Mouse (Mus musculus) adrenal gland, adult 18-20 months (tissue): ENCODE measurements around the gene Hipk1. TPM values are rescaled to one million over a fixed set of nuclear protein-coding genes. Genes with fewer than 3 reads are reported as not detected.
"Not testable (repeated sequence)": the region's sequence is repeated elsewhere in the genome, so short reads cannot be mapped to it uniquely, and the experiment has no call there.

Experiments used
- DNase-seq, 2 experiments: peaks; one replicate each; pipeline ENCODE4 v3.0.0; 2021 to 2022; ENCODE audit warnings: low spot score in 2 of 2
- long read RNA-seq, 2 experiments: library from polyadenylated mRNA; stranded (forward); transcript quantifications; one replicate each; pipeline ENCODE4 v2.0.0; 2021
- total RNA-seq, 2 experiments: library from RNA; stranded (reverse); gene quantifications; 1 replicate in 1 of 2; 2 replicates in 1 of 2; pipeline ENCODE4 v1.2.3; 2021

Hipk1 gene
- 100 to 1,000 TPM; 122 to 141 TPM for total RNA-seq
- long read RNA-seq, experiment 1, full-length matches to known transcripts: 5 of 16 reads
- long read RNA-seq, experiment 1, partial matches to known transcripts: 6 of 16 reads
- long read RNA-seq, experiment 1, other reads (novel, unspliced or antisense): 5 of 16 reads
- long read RNA-seq, experiment 2, partial matches to known transcripts: 34 of 35 reads
- long read RNA-seq, experiment 2, other reads (novel, unspliced or antisense): 1 of 35 reads

DNA sequence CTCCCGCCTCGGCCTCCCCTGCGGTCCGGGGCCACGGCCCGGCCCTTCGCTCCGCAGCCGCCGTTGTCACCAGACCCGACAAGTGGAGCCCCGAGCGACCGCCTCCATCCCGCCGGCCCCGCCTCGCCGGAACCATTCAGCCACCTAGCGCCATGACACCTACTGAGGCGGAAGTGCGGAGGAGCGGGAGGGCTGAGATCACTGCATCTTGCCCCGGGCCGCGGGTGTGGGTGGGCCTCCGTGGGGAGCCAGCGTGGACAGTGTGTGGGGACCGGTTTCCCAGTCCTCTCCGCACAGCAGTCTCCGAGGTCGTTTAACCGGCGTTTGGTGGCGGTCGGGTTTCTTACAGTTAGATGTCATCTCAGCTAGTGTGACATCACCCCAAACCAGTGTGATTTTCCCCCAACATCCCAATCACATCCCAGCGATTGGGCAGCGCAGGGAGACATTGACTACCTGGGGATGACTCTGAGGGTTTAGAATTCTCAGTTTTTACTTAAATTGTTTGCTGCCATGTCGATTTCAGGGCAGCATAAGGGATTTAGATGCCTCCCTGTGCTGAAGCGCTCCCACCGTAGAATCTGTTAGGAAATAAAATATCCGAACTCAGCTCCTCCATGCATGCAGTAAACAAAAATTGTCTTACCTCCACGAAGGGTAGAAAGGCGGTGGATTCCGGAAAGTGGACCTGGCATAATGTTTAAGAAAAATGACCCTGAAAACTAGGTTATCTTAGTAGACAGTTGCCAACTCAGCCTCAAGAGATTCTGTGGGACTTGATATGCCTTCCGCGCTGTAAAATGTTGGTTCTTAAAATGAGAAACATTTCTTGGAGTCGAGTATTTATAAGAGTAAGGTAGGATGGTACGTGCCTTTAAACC is at the start of gene Hipk1:
Gene Hipk1 (minus strand): TSS at position 334 of the 881 bp plus-strand sequence.
- peak; percentile 91 for DNase-seq

DNA sequence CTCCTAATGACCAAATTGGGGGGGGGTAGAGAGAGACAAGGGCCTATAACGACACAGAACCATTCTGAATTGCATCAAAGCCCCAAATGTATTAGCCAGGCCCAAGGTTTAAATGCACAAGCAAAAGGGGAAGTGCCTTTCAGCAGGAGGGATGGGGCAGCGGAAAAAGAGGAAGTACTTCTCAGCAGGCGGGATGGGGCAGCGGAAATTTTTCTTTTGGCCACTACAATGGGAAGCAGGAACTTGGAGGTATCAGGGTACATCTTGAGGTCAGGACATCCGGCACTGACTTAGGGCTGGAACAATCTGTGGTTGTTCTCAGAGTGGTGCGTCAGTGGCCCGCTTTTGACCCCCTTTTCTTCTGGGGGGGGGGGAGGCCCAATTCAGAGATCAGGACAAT is 49.6 kb upstream of the Hipk1 start:
- not testable (repeated sequence) for DNase-seq

- not testable (repeated sequence) for DNase-seq
Measured at GRCm38 (mm10) chr3:103840195-103840594, 48.8 kb upstream of the Hipk1 start.

- no peak for DNase-seq
Measured at GRCm38 (mm10) chr3:103839711-103840110, 48.3 kb upstream of the Hipk1 start.

- DNase-seq: no peak
Measured at GRCm38 (mm10) chr3:103836453-103836852, 45.1 kb upstream of the Hipk1 start.

- DNase-seq: no peak
Measured at GRCm38 (mm10) chr3:103835951-103836310, 44.6 kb upstream of the Hipk1 start.

GRCm38 (mm10) chr3:103835272-103835950 is 44.0 kb upstream of the Hipk1 start:
- DNase-seq: no peak

DNA sequence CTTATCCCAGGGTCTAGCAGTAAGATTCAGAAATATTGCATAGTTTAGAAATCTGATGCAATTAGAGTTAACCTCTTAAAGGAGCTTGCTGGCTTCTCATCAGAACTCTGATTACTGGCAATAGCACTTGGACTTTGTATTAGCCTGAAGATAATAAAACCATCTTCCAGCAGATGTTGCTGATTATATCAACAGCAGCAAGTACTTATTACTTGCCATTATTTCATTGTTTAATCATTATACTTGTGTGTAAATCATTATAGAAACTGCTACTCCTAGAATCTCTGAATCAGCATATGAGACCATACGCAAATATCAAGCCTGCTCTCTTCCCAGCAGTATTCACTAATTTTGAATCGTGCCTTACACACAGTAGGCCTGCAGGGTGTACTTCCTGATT is 42.6 kb upstream of the Hipk1 start:
- no peak for DNase-seq

GRCm38 (mm10) chr3:103832426-103832825 is 41.1 kb upstream of the Hipk1 start, which contains the start of gene Bcl2l15:
Bcl2l15 (plus strand) TSS chr3:103832601.
- no peak for DNase-seq

GRCm38 (mm10) chr3:103831146-103831545 is 39.8 kb upstream of the Hipk1 start:
- DNase-seq: no peak

DNA sequence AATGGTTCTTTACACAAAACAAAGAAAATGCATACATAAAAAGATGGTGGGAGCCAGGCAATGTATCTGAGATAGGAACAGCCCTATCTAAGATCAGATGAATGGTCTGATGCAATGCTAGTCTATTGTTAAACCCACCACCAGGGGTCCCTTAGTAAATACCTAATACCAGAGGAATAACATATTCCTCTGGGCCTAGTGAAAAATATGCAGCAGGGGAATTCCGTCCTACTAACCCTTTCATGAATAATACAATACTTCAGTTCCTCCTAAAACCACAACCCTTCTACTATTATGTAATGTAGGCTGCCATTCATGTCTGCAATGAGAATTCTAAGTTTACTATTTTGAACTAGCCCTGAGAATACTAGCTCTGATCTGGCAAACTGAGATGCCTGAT is 39.3 kb upstream of the Hipk1 start:
- DNase-seq: not testable (repeated sequence)

DNA sequence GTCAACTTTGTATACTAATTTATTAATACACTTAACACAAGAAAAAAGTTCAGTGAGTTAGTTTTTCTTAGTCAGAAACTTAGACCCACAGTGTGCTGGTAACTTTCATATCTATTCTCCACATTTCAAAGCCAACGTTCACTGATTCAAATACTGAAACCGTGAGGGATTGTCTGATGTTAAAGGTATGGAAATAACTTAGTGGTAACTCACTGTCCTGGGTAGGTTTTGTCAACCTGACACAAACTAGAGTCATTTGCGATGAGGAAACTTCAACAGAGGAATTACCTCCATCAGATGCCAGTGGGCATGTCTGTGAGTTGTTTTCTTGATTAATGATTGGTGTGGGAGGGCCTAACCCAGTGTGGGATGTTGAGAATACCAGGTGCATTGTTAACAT is 37.7 kb upstream of the Hipk1 start:
- no peak for DNase-seq

GRCm38 (mm10) chr3:103827548-103827947 is 36.2 kb upstream of the Hipk1 start:
- DNase-seq: no peak

DNA sequence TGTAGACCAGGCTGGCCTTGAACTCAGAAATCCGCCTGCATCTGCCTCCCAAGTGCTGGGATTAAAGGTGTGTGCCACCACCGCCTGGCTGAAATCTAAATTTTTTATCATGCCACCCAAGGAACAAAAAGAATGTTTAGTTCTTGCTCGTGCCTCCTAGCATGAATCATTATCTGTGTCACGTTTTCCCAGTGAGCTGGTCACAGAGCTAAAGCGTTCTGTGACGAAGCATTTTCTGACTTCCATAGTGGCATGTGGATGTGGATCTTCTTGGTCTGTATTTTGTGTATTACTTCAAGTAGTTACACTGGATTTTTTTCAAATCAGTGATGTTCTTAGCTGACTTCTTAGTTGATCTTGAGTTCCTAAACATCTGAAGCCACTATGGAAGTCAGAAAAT is 19.6 kb upstream of the Hipk1 start:
- no peak for DNase-seq

GRCm38 (mm10) chr3:103809799-103810150 is 18.4 kb upstream of the Hipk1 start:
- DNase-seq: no peak

- DNase-seq: peak; percentile 88 to 90
Measured at GRCm38 (mm10) chr3:103808891-103809798, 17.8 kb upstream of the Hipk1 start, which contains the start of the genes Dclre1b, Ap4b1 and Gm43064. Dclre1b (minus strand) TSS chr3:103809444. Ap4b1 (plus strand) TSS chr3:103809520. Gm43064 (plus strand) TSS chr3:103809573.

DNA sequence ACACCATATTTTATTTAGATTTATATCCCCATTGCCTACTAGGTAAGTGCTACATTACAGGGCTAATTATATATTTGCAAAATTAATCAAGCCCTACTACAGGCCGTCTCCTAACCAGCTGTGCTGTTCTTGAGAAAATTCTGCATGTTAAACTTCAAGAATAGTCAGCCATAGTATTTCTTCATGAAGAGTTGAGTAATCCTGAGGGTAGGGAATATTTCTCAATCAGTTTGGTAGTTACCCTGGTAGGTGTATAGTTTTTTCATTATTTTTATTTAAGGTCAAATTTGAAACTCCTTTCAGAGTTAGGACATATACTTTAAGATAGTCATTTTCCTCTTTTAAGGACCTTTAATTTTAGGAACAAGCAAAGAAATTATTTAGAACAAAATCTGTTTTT is 14.3 kb upstream of the Hipk1 start:
- DNase-seq: no peak

DNA sequence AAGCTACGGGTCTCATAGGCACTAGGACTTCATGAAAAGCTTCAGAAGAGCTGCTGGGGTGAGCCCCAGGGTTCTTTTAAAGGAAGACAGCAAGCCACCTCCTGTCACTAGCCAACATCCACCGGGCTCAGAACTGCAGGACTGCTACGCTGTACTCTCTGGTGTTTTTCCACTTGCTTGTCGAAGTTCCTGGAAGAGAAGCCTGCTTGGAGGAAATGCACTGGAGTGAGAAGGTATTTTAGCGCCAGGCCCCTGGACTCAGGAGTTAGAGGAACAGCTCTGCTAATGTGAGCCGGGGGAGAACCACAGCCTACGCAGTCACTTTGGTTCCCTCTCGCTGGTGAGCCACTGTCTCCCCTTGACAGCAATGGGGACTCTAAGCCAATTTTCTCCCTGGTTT is 11.5 kb upstream of the Hipk1 start:
- DNase-seq: no peak

DNA sequence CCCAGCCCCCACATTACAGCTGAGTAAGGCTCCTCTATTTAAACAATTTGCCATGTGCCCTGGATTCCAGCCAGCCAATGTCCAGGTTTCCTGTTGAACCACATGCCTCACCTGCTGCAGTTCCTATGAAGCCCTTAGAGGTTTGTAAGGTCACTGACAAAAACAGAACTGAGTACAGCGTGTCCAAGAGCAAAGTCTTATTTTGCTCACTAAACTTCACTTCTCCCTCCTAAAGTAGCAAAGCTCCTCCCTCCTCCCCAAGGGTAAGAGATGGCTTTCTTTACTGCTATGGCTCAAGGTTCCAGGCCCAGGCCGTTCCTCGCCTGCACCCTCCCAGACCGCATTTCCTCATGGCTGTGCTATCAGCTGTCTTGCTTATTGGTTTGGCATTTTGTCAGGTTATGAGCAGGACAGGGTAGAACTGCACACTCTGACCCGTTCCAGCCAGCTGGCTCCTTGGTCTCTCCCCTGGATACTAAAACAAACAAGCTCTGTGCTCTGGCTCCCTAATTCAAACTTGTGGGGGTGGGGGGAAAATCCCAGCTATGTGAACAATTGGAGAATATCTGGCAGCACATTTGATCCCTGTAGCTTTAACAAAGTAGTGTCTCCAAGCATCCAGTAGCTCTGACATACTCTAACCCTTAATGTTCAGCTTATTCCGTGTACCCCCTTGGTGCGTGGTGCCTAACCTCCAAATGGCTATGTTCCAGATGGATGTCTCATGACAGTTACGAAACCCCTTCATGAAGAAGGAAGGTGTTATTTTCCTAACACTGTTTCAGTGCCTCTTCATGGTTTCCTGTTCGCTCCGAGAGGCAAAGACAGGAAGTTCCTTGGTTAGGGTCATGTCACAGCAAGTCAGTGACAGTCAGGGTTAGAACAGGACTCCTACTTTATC is 10.5 kb upstream of the Hipk1 start:
- DNase-seq: peak; percentile 49 to 52

DNA sequence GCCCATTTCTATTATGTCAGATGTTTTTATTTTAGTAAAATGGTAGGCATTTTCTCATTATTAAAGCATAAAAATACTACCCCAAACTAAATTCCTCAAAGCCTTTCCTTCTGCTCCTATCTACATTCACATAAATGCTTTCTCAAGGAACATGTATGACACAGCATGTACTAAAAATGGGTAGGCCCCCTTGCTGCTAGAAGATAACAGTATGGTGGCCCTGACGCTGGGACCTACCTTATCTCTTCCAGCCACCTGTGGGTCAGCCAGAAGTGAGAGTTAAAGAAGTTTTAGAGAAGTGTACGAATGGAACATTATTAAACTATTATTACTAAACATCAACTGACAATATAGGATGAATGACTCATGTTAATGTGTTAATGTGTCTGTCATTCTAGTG is 8.1 kb upstream of the Hipk1 start:
- DNase-seq: no peak
